Mouse (Mus musculus): ENCODE results near the gene Birc3. TPM values are rescaled to one million over a fixed set of nuclear protein-coding genes. Genes with fewer than 3 reads are reported as not detected.

Gene Birc3
- polyA plus RNA-seq, 1 experiment: 157 TPM

GRCm38 (mm10) chr9:7829531-7830528, 43.2 kb downstream of the Birc3 start:
- no peak for TF ChIP-seq POLR2A (IDR thresholded peaks at IDR 0.05; ENCODE audit: borderline replicate concordance, low read depth, low read length)
- Histone ChIP-seq H3K27ac (ENCODE audit: insufficient read depth, low read depth, low read length) (no peak overlapping the region), H3K4me1 (ENCODE audit: control insufficient read depth, insufficient read depth, low read length) (peaks cover 15% of the 10 kb centered on the region; the same call in 1 of the 2 replicates), H3K4me3 (ENCODE audit: insufficient read depth, low read length) (no peak overlapping the region)

DNA sequence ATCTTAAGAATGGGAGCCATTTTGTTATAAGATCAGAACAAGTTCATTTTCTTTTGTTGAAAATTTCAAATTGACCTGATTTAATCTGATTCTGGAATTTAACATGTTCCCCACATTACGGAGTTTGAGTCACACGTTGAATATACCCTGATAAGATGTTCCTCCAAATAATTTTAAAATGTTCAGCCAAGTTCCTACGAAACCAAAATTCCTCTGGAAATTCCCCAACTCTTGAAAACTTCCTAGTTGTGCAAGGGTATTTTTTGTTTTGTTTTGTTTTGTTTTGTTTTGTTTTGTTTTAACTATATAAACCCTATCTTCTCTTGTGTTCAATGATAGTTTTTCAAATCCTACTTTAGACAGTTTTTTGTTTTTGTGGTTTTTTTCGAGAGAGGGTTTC, 44.3 kb downstream of the Birc3 start:
- Histone ChIP-seq H3K4me1 (ENCODE audit: control insufficient read depth, insufficient read depth, low read length) (peaks cover 14% of the 10 kb centered on the region; the same call in 1 of the 2 replicates), H3K27ac (ENCODE audit: insufficient read depth, low read depth, low read length) (no peak overlapping the region), H3K4me3 (ENCODE audit: insufficient read depth, low read length) (no peak overlapping the region)
- no peak for TF ChIP-seq CTCF (IDR thresholded peaks at IDR 0.05; ENCODE audit: low read depth, low read length)
- TF ChIP-seq POLR2A (IDR thresholded peaks at IDR 0.05; ENCODE audit: borderline replicate concordance, low read depth, low read length): no peak

- Histone ChIP-seq H3K27ac (ENCODE audit: insufficient read depth, low read depth, low read length) (no peak overlapping the region), H3K4me3 (ENCODE audit: insufficient read depth, low read length) (no peak overlapping the region), H3K4me1 (ENCODE audit: control insufficient read depth, insufficient read depth, low read length) (peaks cover 8% of the 10 kb centered on the region; the same call in 1 of the 2 replicates)
- TF ChIP-seq POLR2A (IDR thresholded peaks at IDR 0.05; ENCODE audit: borderline replicate concordance, low read depth, low read length) (no peak), CTCF (IDR thresholded peaks at IDR 0.05; ENCODE audit: low read depth, low read length) (no peak)
These were observed 48.1 kb downstream of the Birc3 start for GRCm38 (mm10) chr9:7824916-7825315.

- peaks cover 5% of the 10 kb centered on the region; the same call in 1 of the 2 replicates for H3K4me1 ChIP-seq (ENCODE audit: control insufficient read depth, insufficient read depth, low read length)
- H3K27ac ChIP-seq (ENCODE audit: insufficient read depth, low read depth, low read length): no peak overlapping the region
- H3K4me3 ChIP-seq (ENCODE audit: insufficient read depth, low read length): no peak overlapping the region
- TF ChIP-seq CTCF (IDR thresholded peaks at IDR 0.05; ENCODE audit: low read depth, low read length) (no peak), POLR2A (IDR thresholded peaks at IDR 0.05; ENCODE audit: borderline replicate concordance, low read depth, low read length) (no peak)
These were observed 50.2 kb downstream of the Birc3 start for GRCm38 (mm10) chr9:7822758-7823157.

DNA sequence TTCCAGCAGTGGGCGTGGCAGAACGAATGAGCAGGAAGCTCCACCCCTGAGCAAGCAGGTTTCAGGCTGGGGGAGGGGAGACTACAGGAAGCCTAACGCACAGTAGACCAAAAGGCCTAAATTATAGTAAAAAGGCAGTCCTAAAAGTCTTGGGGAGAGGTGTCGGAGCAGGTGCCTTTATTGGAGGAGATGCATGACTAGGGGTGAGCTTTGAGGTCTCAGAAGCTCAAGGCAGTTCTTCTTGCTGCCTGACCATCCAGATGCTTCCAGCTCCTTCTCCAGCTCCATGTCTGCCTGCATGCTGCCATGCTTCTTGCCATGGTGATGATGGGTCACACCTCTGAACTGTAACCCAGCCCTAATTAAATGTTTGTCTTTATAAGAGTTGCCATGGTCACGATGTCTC, 67.9 kb downstream of the Birc3 start:
- H3K4me3 ChIP-seq (ENCODE audit: insufficient read depth, low read length): no peak overlapping the region
- TF ChIP-seq POLR2A (IDR thresholded peaks at IDR 0.05; ENCODE audit: borderline replicate concordance, low read depth, low read length) (no peak), CTCF (IDR thresholded peaks at IDR 0.05; ENCODE audit: low read depth, low read length) (no peak)

More for the DNA sequence above, 67.9 kb downstream of the Birc3 start:
- Histone ChIP-seq H3K27ac (ENCODE audit: insufficient read depth, low read depth, low read length) (no peak overlapping the region), H3K4me1 (ENCODE audit: control insufficient read depth, insufficient read depth, low read length) (0 out of 2 replicates have a peak, but pooled peaks cover 2% of the 10 kb centered on the region)

Other genes with a start within 250 kb of the Birc3 start
- not detected in 2 replicates for gene Mmp20, start 245.0 kb downstream of the Birc3 start, polyA plus RNA-seq (2012; ENCODE audit: insufficient read depth, insufficient read length, missing spikeins)
- not detected in 2 replicates for gene Mmp7, start 181.1 kb downstream of the Birc3 start, polyA plus RNA-seq (2012; ENCODE audit: insufficient read depth, insufficient read length, missing spikeins)
- 114 and 120 TPM in 2 replicates for gene Tmem123, start 109.1 kb downstream of the Birc3 start, polyA plus RNA-seq (2012; ENCODE audit: insufficient read depth, insufficient read length, missing spikeins)
- 22.5 and 24.9 TPM in 2 replicates for gene Birc2, start 36.1 kb downstream of the Birc3 start, polyA plus RNA-seq (2012; ENCODE audit: insufficient read depth, insufficient read length, missing spikeins)
- 0.99 TPM in 1 of 2 replicates, not detected in the other for gene Yap1, start 131.4 kb upstream of the Birc3 start, polyA plus RNA-seq (2012; ENCODE audit: insufficient read depth, insufficient read length, missing spikeins)
- 0.51 TPM in 1 of 2 replicates, not detected in the other for gene Cfap300, start 169.6 kb upstream of the Birc3 start, polyA plus RNA-seq (2012; ENCODE audit: insufficient read depth, insufficient read length, missing spikeins)

Measured in bone marrow macrophage, adult 2 months (primary cell).